Mouse (Mus musculus) hindbrain, embryonic 11.5 days (tissue): ENCODE measurements at regions not wholly inside any gene's neighbourhood (a gene's known extent, or its start where the extent isn't known, plus 50 kb on each side); places are given as distances from the start of the nearest gene placed in this dataset.

ENCODE experiments used
- ATAC-seq: fragments of 200-750 bp; cut with Nextera tagmentation; 2 replicates; pipeline ENCODE4 v1.8.0; 2017; ENCODE audit warnings: mild to moderate bottlenecking, moderate TSS enrichment, moderate library complexity; ENCODE audit not compliant: low FRiP score
- DNase-seq: peaks from one replicate; pipeline ENCODE4 v3.0.0-alpha.2; 2015; ENCODE audit warnings: low spot score
- H3K27ac ChIP-seq: fragments of 300-500 bp; sonication (generic); 2 replicates; pipeline ENCODE4 v1.5.1; 2014; ENCODE audit warnings: mild to moderate bottlenecking, low read depth, low read length
- H3K27me3 ChIP-seq: fragments of 300-500 bp; sonication (generic); 2 replicates; pipeline ENCODE4 v1.6.1; 2014; ENCODE audit warnings: mild to moderate bottlenecking, low read length, moderate library complexity, mixed read lengths; ENCODE audit not compliant: control insufficient read depth, insufficient read depth
- H3K36me3 ChIP-seq: fragments of 300-500 bp; sonication (generic); 2 replicates; pipeline ENCODE4 v1.6.1; 2014; ENCODE audit warnings: mild to moderate bottlenecking, low read length, moderate library complexity, mixed read lengths; ENCODE audit not compliant: control insufficient read depth, insufficient read depth
- H3K4me1 ChIP-seq: fragments of 300-500 bp; sonication (generic); replicated peaks from 2 replicates; pipeline ENCODE4 v1.6.1; 2014; ENCODE audit warnings: low read length, mixed read lengths; ENCODE audit not compliant: control insufficient read depth, insufficient read depth
- H3K4me2 ChIP-seq: fragments of 300-500 bp; sonication (generic); replicated peaks from 2 replicates; pipeline ENCODE4 v1.6.1; 2014; ENCODE audit warnings: mild to moderate bottlenecking, low read depth, low read length
- H3K4me3 ChIP-seq: fragments of 300-500 bp; sonication (generic); 2 replicates; pipeline ENCODE4 v1.5.1; 2014; ENCODE audit warnings: low read depth, low read length
- H3K9ac ChIP-seq: fragments of 300-500 bp; sonication (generic); 2 replicates; pipeline ENCODE4 v1.6.1; 2014; ENCODE audit warnings: low read depth, low read length
- H3K9me3 ChIP-seq: fragments of 300-500 bp; sonication (generic); 2 replicates; pipeline ENCODE4 v1.6.1; 2016; ENCODE audit warnings: low read length; ENCODE audit not compliant: control insufficient read depth
- WGBS: fragments of 180-500 bp; shearing (Covaris S2); extraction: QIAGEN DNeasy Blood & Tissue Kit; methylation state at CpG from one replicate; pipeline ENCODE4 v1.1.7; 2014; 5-methylcytosine and 5-hydroxymethylcytosine counted together

- DNase-seq (no peak), ATAC-seq (no peak)
- WGBS, result 86% methylated on average over 8 of the region's 8 CpGs
- H3K4me2 ChIP-seq, result no peak overlapping the region
- H3K27ac ChIP-seq, result no peak overlapping the region
- H3K9ac ChIP-seq, result no peak overlapping the region
- H3K4me3 ChIP-seq, result no peak overlapping the region
- H3K4me1 ChIP-seq, result no peaks in the 10 kb centered on the region
- no peaks in the 10 kb centered on the region for H3K27me3 ChIP-seq
- H3K36me3 ChIP-seq, result no peaks in the 10 kb centered on the region
- H3K9me3 ChIP-seq, result no peaks in the 10 kb centered on the region
Observed at GRCm38 (mm10) chr6:103834726-103835229, 324.4 kb downstream of the Chl1 start.

DNA sequence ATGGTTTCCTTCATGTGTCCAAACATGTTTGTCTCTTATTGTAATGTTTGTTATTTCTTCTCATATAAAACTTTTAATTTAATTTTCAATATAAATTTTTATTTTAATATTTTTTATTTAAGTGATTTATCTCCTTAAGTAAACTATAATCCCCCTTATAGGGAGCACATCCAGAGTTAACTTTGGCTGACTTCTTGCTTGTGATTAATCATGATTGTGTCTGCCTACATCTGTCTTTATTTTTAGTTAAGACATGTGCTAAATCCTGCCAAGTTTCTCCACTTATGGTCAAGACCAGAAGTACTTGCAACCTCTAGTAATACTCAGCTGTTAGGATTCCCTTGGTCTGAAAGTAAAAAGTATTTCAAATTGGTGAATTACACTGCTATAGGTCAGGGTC, 349.4 kb downstream of the Chl1 start:
- Histone ChIP-seq H3K9me3 (no peaks in the 10 kb centered on the region), H3K4me3 (no peak overlapping the region), H3K4me1 (no peaks in the 10 kb centered on the region), H3K36me3 (no peaks in the 10 kb centered on the region), H3K27ac (no peak overlapping the region), H3K9ac (no peak overlapping the region), H3K4me2 (no peak overlapping the region), H3K27me3 (no peaks in the 10 kb centered on the region)
- ATAC-seq, result no peak
- no peak for DNase-seq

DNA sequence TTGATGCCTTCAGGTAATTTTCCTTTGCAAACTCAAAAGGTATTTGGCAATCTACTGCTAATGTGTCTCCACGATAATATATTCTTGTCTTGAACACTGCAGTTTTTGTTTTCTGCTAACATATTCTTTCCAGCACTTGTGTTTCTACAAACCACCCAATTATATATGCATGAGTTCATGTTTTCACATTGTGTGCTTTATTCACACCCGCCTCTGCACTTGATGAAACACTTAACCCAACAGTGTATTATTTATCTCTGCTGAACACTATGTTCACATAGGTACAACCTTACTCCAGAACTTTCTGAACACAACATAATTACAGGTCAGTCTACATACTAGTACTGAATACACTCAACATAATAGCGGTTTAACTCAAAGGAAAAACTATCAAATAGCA, 383.1 kb downstream of the Chl1 start:
- WGBS, result 77% methylated on average over 3 of the region's 3 CpGs
- no peak for DNase-seq
- no peaks in the 10 kb centered on the region for H3K4me1 ChIP-seq
- H3K4me2 ChIP-seq, result no peak overlapping the region
- no peaks in the 10 kb centered on the region for H3K9me3 ChIP-seq
- no peaks in the 10 kb centered on the region for H3K27me3 ChIP-seq
- peak; percentile 30; the same call in 1 of the 2 replicates for ATAC-seq
- no peak overlapping the region for H3K4me3 ChIP-seq
- H3K27ac ChIP-seq, result no peak overlapping the region
- no peak overlapping the region for H3K9ac ChIP-seq
- H3K36me3 ChIP-seq, result no peaks in the 10 kb centered on the region

DNA sequence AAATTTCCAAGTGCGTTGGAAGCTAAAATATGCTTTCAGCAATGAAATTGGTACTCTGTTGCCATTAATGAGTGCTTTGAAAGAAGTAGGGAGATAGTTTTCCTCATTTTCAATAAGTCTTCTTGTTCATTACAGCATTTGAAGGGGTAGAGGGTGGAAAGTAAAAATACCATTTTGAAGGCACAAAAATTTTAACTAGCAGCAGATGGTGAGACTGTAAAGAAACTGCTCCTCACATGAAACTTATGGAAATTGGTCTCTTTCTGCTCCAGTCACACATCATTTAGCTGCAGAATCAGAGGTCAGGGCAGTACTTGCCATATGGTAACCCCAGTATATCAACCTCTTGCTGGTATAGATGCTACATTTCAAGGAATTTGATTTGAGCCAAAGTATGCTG, 414.1 kb downstream of the Chl1 start:
- no peaks in the 10 kb centered on the region for H3K27me3 ChIP-seq
- WGBS, result 93% methylated on average over 1 of the region's 1 CpGs
- no peak overlapping the region for H3K4me2 ChIP-seq
- ATAC-seq (no peak), DNase-seq (no peak)
- no peaks in the 10 kb centered on the region for H3K9me3 ChIP-seq
- H3K27ac ChIP-seq, result no peak overlapping the region
- H3K36me3 ChIP-seq, result no peaks in the 10 kb centered on the region
- H3K4me1 ChIP-seq, result no peaks in the 10 kb centered on the region
- no peak overlapping the region for H3K9ac ChIP-seq
- no peak overlapping the region for H3K4me3 ChIP-seq

- no peaks in the 10 kb centered on the region for H3K4me1 ChIP-seq
Observed at GRCm38 (mm10) chr6:103927094-103927493, 416.7 kb downstream of the Chl1 start.

DNA sequence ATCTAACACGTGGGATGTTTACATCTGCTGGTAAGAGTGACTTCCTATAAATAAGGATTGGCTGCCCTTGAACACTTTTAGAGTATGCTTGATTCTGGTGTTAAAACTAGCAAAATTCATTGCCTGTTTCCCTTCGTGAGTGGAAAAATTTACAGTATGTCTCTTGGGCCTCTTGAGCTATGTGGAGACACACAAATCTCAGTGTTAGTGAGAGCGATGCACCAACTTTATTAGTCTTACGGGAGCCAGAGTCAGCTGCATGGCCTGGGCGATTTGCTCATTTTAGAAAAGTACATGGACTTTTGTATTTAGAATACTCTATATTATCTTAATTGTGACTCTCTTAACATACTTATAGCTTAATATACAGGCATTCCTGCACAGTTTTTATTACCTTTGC, 430.0 kb downstream of the Chl1 start:
- Histone ChIP-seq H3K4me1 (no peaks in the 10 kb centered on the region), H3K27ac (no peak overlapping the region), H3K9me3 (no peaks in the 10 kb centered on the region), H3K27me3 (no peaks in the 10 kb centered on the region), H3K36me3 (no peaks in the 10 kb centered on the region), H3K9ac (no peak overlapping the region), H3K4me3 (no peak overlapping the region), H3K4me2 (no peak overlapping the region)
- ATAC-seq, result no peak
- no peak for DNase-seq
- WGBS, result 89% methylated on average over 5 of the region's 5 CpGs

More at GRCm38 (mm10) chr6:103927094-103927493, 416.7 kb downstream of the Chl1 start:
- Histone ChIP-seq H3K9ac (no peak overlapping the region), H3K9me3 (no peaks in the 10 kb centered on the region), H3K27me3 (no peaks in the 10 kb centered on the region), H3K4me2 (no peak overlapping the region), H3K36me3 (no peaks in the 10 kb centered on the region), H3K4me3 (no peak overlapping the region), H3K27ac (no peak overlapping the region)
- 79% methylated on average over 3 of the region's 3 CpGs for WGBS
- no peak for ATAC-seq
- no peak for DNase-seq

DNA sequence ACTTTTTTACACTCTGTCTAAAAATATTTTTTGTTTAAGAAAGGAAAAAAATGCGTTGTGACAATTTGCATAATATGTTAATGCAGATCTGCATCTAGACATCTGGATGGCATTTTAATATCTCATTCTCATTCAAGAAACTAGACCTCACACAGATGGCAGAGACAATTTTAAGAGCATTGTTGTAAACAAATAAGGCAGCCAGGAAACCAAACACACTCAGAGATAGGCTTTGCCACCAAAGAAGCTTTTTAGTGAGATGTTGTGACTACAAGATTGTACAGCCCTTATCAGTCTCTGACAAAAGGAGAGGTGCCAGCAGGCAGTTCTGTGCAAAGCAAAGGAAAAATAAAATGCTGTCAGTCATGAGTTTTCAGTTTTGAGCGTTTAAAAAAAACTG, 434.0 kb downstream of the Chl1 start:
- Histone ChIP-seq H3K36me3 (no peaks in the 10 kb centered on the region), H3K9ac (no peak overlapping the region), H3K9me3 (no peaks in the 10 kb centered on the region), H3K27me3 (no peaks in the 10 kb centered on the region), H3K27ac (no peak overlapping the region), H3K4me3 (no peak overlapping the region), H3K4me2 (no peak overlapping the region), H3K4me1 (no peaks in the 10 kb centered on the region)
- ATAC-seq (no peak), DNase-seq (no peak)
- 67% methylated on average over 2 of the region's 2 CpGs for WGBS

DNA sequence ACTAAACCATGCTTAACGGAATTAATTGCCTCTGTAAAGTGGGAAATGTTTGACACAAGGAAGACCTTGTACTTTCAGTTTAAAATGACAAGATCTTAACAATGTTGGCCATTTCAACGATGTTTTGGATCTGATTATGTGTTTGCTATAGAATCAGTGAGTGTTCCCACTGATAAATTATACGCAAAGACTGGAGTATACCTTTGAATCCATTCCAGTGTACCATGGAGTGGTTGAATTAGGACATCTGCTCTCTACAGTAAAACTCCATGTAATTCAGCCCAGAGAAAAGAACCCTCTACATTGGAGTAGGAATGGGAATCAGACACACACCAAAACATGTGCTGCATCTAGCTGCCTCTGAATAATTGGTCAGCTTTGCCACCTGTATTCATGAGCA, 437.1 kb downstream of the Chl1 start:
- 86% methylated on average over 3 of the region's 3 CpGs for WGBS
- no peak overlapping the region for H3K4me3 ChIP-seq
- H3K4me2 ChIP-seq, result no peak overlapping the region
- DNase-seq (no peak), ATAC-seq (no peak)
- no peak overlapping the region for H3K9ac ChIP-seq
- H3K9me3 ChIP-seq, result no peaks in the 10 kb centered on the region
- no peaks in the 10 kb centered on the region for H3K4me1 ChIP-seq
- H3K36me3 ChIP-seq, result no peaks in the 10 kb centered on the region
- H3K27ac ChIP-seq, result no peak overlapping the region
- no peaks in the 10 kb centered on the region for H3K27me3 ChIP-seq

GRCm38 (mm10) chr6:103953134-103953771, 442.9 kb downstream of the Chl1 start:
- peak; percentile 82 for ATAC-seq
- WGBS, result 78% methylated on average over 1 of the region's 1 CpGs

More at GRCm38 (mm10) chr6:103953134-103953771, 442.9 kb downstream of the Chl1 start:
- Histone ChIP-seq H3K36me3 (no peaks in the 10 kb centered on the region), H3K4me1 (no peaks in the 10 kb centered on the region), H3K27ac (no peak overlapping the region), H3K27me3 (no peaks in the 10 kb centered on the region), H3K4me3 (no peak overlapping the region), H3K9me3 (no peaks in the 10 kb centered on the region), H3K9ac (no peak overlapping the region), H3K4me2 (no peak overlapping the region)
- DNase-seq, result peak; percentile 5
